Mouse (Mus musculus) E14TG2a.4 (cell line): ENCODE results near the gene Klc1.

Source experiments
- CTCF ChIP-seq: conservative IDR thresholded peaks from 2 replicates; pipeline ENCODE4 v1.5.1; 2014; ENCODE audit warnings: low read length
- NANOG ChIP-seq: IDR thresholded peaks from 2 replicates; pipeline ENCODE4 v1.6.1; 2014; ENCODE audit warnings: borderline replicate concordance, low read length, mixed read lengths

DNA sequence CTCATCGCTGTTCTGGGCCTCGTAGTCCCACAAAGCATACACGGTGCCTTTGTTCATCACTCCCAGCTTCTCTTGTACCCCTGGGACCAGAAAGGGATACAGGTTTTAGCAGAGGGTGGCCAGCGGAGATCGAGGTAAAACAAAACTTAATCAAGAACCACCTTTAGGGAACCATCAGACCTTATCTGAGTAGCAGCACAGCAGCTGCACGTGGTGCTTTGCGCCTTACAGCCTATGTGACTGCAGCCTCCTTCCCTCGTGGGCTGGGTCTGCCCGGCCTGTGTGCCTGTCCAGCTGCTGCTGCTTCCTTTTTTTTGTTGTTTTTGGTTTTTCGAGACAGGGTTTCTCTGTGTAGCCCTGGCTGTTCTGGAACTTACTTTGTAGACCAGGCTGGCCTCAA is 71.7 kb downstream of the Klc1 start:
- TF ChIP-seq NANOG, result no peak
- TF ChIP-seq CTCF, result no peak
